Mouse (Mus musculus): ENCODE results near the gene Adamts1. TPM values are rescaled to one million over a fixed set of nuclear protein-coding genes. Genes with fewer than 3 reads are reported as not detected.

The Adamts1 gene
- polyA plus RNA-seq, 1 experiment from 2014 or later: 59.1 TPM

- Histone ChIP-seq H3K4me1 (ENCODE audit: insufficient read depth, low read depth, low read length) (peaks cover 3% of the 10 kb centered on the region; the same call in 1 of the 2 replicates), H3K9ac (replicated peaks; ENCODE audit: low read depth) (peak overlapping the region; percentile 29), H3K4me2 (replicated peaks; ENCODE audit: low read depth, low read length) (peak overlapping the region; percentile 78), H3K9me3 (ENCODE audit: low read length) (no peaks in the 10 kb centered on the region), H3K27me3 (replicated peaks; ENCODE audit: insufficient read depth, low read length) (no peaks in the 10 kb centered on the region), H3K4me3 (ENCODE audit: low read depth, low read length) (peak overlapping the region; percentile 80), H3K36me3 (ENCODE audit: insufficient read depth, low read length) (peaks cover 35% of the 10 kb centered on the region), H3K27ac (ENCODE audit: low read length) (no peak overlapping the region)
- DNase-seq (ENCODE audit: low spot score): peak; percentile 24
- TF ChIP-seq CTCF (IDR thresholded peaks at IDR 0.05): no peak
- no peak for TF ChIP-seq EP300 (IDR thresholded peaks at IDR 0.05)
- WGBS: 20% methylated on average over 9 of the region's 9 CpGs
- no peak for ATAC-seq
Measured at GRCm38 (mm10) chr16:85799971-85800370, 2.9 kb downstream of the Adamts1 start.

DNA sequence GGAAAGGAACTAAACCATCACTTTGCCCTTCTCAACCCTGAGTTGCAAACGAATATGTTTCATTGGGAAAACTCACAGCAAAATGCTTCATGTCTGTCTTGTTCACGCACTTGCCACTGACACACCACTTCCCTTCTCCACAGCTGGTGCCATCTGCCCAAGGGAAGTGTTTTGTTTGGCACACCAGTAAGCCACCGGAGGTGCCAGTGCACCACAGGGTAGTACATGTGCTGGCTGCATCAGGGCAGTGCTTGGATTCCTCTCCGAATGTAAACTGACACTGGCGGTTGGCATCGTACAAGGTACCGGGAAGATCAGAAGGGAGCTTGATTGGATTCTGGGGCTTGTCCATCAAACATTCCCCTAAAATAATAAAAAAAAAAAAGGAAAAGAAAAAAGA lies 4.6 kb downstream of the Adamts1 start:
- Histone ChIP-seq H3K9ac (replicated peaks; ENCODE audit: low read depth) (no peak overlapping the region), H3K4me2 (replicated peaks; ENCODE audit: low read depth, low read length) (peak overlapping the region; percentile 78), H3K9me3 (ENCODE audit: low read length) (no peaks in the 10 kb centered on the region), H3K4me3 (ENCODE audit: low read depth, low read length) (peak overlapping the region; percentile 6; the same call in 1 of the 2 replicates), H3K27me3 (replicated peaks; ENCODE audit: insufficient read depth, low read length) (no peaks in the 10 kb centered on the region), H3K36me3 (ENCODE audit: insufficient read depth, low read length) (peaks cover 42% of the 10 kb centered on the region), H3K27ac (ENCODE audit: low read length) (no peak overlapping the region), H3K4me1 (ENCODE audit: insufficient read depth, low read depth, low read length) (peaks cover 3% of the 10 kb centered on the region; the same call in 1 of the 2 replicates)
- ATAC-seq (no peak), DNase-seq (ENCODE audit: low spot score) (no peak)
- 79% methylated on average over 7 of the region's 7 CpGs for WGBS
- TF ChIP-seq CTCF (IDR thresholded peaks at IDR 0.05) (no peak), EP300 (IDR thresholded peaks at IDR 0.05) (no peak)

DNA sequence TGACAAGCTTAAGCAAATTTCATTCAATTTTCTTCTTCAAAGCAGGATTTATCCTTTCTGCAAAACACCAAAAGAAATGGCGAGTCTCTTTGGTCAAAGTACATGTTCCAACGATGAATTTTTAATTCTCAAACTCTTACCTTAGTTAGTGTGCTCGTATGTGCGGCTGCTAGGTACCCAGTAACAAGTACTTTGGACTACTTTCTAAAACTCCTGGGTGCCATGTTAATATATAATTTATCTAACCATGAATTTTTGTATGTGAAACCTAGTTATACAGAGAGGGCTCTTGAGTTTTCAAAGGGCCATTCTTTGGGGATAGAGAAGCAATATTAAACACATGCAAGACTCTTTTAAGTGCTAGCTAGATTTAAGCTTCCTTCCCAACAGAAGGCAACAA lies 5.8 kb downstream of the Adamts1 start:
- H3K4me3 ChIP-seq (ENCODE audit: low read depth, low read length): no peak overlapping the region
- peaks cover 42% of the 10 kb centered on the region for H3K36me3 ChIP-seq (ENCODE audit: insufficient read depth, low read length)
- H3K27me3 ChIP-seq (replicated peaks; ENCODE audit: insufficient read depth, low read length): no peaks in the 10 kb centered on the region
- peaks cover 3% of the 10 kb centered on the region; the same call in 1 of the 2 replicates for H3K4me1 ChIP-seq (ENCODE audit: insufficient read depth, low read depth, low read length)
- TF ChIP-seq EP300 (IDR thresholded peaks at IDR 0.05) (no peak), CTCF (IDR thresholded peaks at IDR 0.05) (no peak)
- H3K27ac ChIP-seq (ENCODE audit: low read length): no peak overlapping the region
- H3K4me2 ChIP-seq (replicated peaks; ENCODE audit: low read depth, low read length): no peak overlapping the region
- 90% methylated on average over 4 of the region's 4 CpGs for WGBS
- H3K9me3 ChIP-seq (ENCODE audit: low read length): no peaks in the 10 kb centered on the region
- DNase-seq (ENCODE audit: low spot score) (no peak), ATAC-seq (no peak)
- no peak overlapping the region for H3K9ac ChIP-seq (replicated peaks; ENCODE audit: low read depth)

- Histone ChIP-seq H3K27me3 (replicated peaks; ENCODE audit: insufficient read depth, low read length) (no peaks in the 10 kb centered on the region), H3K27ac (ENCODE audit: low read length) (no peak overlapping the region), H3K9ac (replicated peaks; ENCODE audit: low read depth) (no peak overlapping the region), H3K4me1 (ENCODE audit: insufficient read depth, low read depth, low read length) (peaks cover 3% of the 10 kb centered on the region; the same call in 1 of the 2 replicates), H3K4me2 (replicated peaks; ENCODE audit: low read depth, low read length) (no peak overlapping the region), H3K9me3 (ENCODE audit: low read length) (no peaks in the 10 kb centered on the region), H3K4me3 (ENCODE audit: low read depth, low read length) (no peak overlapping the region), H3K36me3 (ENCODE audit: insufficient read depth, low read length) (peaks cover 42% of the 10 kb centered on the region)
- no peak for TF ChIP-seq EP300 (IDR thresholded peaks at IDR 0.05)
- no peak for TF ChIP-seq CTCF (IDR thresholded peaks at IDR 0.05)
- DNase-seq (ENCODE audit: low spot score) (no peak), ATAC-seq (no peak)
- 92% methylated on average over 7 of the region's 7 CpGs for WGBS
Measured at GRCm38 (mm10) chr16:85795731-85796130, 7.2 kb downstream of the Adamts1 start.

- peaks cover 40% of the 10 kb centered on the region for H3K36me3 ChIP-seq (ENCODE audit: insufficient read depth, low read length)
- H3K9ac ChIP-seq (replicated peaks; ENCODE audit: low read depth): no peak overlapping the region
- no peaks in the 10 kb centered on the region for H3K27me3 ChIP-seq (replicated peaks; ENCODE audit: insufficient read depth, low read length)
- no peaks in the 10 kb centered on the region for H3K4me1 ChIP-seq (ENCODE audit: insufficient read depth, low read depth, low read length)
- ATAC-seq (peak; percentile 42), DNase-seq (ENCODE audit: low spot score) (peak; percentile 23)
- no peak overlapping the region for H3K4me3 ChIP-seq (ENCODE audit: low read depth, low read length)
- no peak overlapping the region for H3K4me2 ChIP-seq (replicated peaks; ENCODE audit: low read depth, low read length)
- 82% methylated on average over 4 of the region's 4 CpGs for WGBS
- TF ChIP-seq CTCF (IDR thresholded peaks at IDR 0.05): no peak
- TF ChIP-seq EP300 (IDR thresholded peaks at IDR 0.05): no peak
- H3K9me3 ChIP-seq (ENCODE audit: low read length): no peaks in the 10 kb centered on the region
- H3K27ac ChIP-seq (ENCODE audit: low read length): no peak overlapping the region
Measured at GRCm38 (mm10) chr16:85793166-85793830, 9.6 kb downstream of the Adamts1 start.

DNA sequence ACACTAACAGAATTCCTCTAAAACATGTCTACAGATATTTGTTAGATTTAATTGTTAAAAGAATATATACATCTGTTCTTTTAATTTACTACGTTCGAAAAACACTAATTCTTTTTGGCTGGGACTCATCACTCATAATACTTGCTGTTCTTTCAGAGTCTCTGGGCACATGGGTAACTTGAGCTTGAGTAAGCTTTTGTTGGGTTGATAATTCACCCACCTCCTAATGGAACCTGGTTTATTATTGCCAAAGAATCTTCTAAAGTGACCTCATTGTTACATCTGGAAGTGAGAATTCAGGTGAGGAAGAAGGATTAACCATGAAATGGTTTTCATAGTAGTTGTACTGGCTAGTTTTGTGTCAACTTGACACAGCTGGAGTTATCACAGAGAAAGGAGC lies 21.8 kb downstream of the Adamts1 start:
- Histone ChIP-seq H3K36me3 (ENCODE audit: insufficient read depth, low read length) (no peaks in the 10 kb centered on the region), H3K27me3 (replicated peaks; ENCODE audit: insufficient read depth, low read length) (no peaks in the 10 kb centered on the region), H3K4me1 (ENCODE audit: insufficient read depth, low read depth, low read length) (no peaks in the 10 kb centered on the region), H3K4me3 (ENCODE audit: low read depth, low read length) (no peak overlapping the region), H3K9me3 (ENCODE audit: low read length) (no peaks in the 10 kb centered on the region), H3K9ac (replicated peaks; ENCODE audit: low read depth) (no peak overlapping the region), H3K4me2 (replicated peaks; ENCODE audit: low read depth, low read length) (no peak overlapping the region), H3K27ac (ENCODE audit: low read length) (no peak overlapping the region)
- DNase-seq (ENCODE audit: low spot score) (no peak), ATAC-seq (no peak)
- no peak for TF ChIP-seq EP300 (IDR thresholded peaks at IDR 0.05)
- no peak for TF ChIP-seq CTCF (IDR thresholded peaks at IDR 0.05)
- WGBS: 84% methylated on average over 2 of the region's 2 CpGs
